ENCODE assay signal across 13 mouse cellular contexts in the genomic region with DNA sequence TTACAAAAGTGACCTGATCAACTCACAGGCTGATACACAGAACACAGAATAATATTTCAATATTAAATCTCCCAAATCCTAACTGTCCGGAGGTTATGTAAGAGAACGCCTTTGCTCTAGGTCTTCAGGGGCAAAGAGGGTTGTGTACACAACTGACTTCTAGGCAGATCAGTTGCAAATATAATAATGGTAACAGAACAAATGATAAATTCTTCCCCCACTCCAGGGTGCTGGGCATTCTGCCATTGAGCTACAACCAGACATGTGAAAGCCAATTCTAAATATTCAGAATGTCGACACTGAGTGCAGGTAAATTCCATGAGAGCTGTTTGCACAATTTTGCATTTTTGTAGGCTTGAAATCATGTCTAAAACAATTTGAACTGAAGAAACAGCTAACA. TPM values are rescaled to one million over a fixed set of nuclear protein-coding genes. Genes with fewer than 3 reads are reported as not detected.
DNase-seq lines count a peak whose midpoint lies in the region; TF ChIP-seq lines count a peak whose summit lies in the region.
"Had no signal": no experiment of that assay in that cellular context is flagged by ENCODE, and none has a peak within 500 bp of the region (broad histone marks: within the 10 kb centered on the region; RNA-seq: fewer than 3 reads in every experiment).

No protein-coding gene starts in this region.

- peak; percentile 37 for DNase-seq in adrenal gland, postnatal 14 days
- no peak for DNase-seq in adrenal gland, adult 8-10 months
- peak; percentile 10 to 26 for DNase-seq in layer of hippocampus, adult 2 months (ENCODE audit: low spot score in 2 of 2)
- no peak for DNase-seq in layer of hippocampus, adult 8-10 months (ENCODE audit: low spot score in 2 of 2)
- DNase-seq in cerebellum, postnatal 25 days = peak; percentile 72 to 83
- DNase-seq in lung, postnatal 25 days (ENCODE audit: low spot score) = peak; percentile 45
- no peak for DNase-seq in right cerebral cortex, postnatal 10 days (ENCODE audit: low spot score in 2 of 2)
- DNase-seq in frontal cortex, postnatal 36 days (ENCODE audit: low spot score in 2 of 2) = no peak
- DNase-seq: kidney, adult 2 months; lung, embryonic 14.5 days; midbrain, embryonic 14.5 days had no signal

- no peak for TF ChIP-seq CTCF in layer of hippocampus, adult 2 months (conservative IDR thresholded peaks at IDR 0.05)

- H3K27ac ChIP-seq in layer of hippocampus, adult 2 months = no peak overlapping the region
- H3K27ac ChIP-seq: hindbrain, embryonic 13.5 days; neural tube, embryonic 12.5 days had no signal

- no peak overlapping the region for H3K4me3 ChIP-seq in layer of hippocampus, adult 2 months
- H3K4me3 ChIP-seq: hindbrain, embryonic 13.5 days; neural tube, embryonic 12.5 days had no signal

RNA-seq across cellular contexts. Expression of a gene that starts 3.9 kb away (rescaled TPM):
- 627 and 648 TPM in 2 replicates for total RNA-seq in adrenal gland, postnatal 14 days (2021)
- total RNA-seq in adrenal gland, adult 8-10 months (2022) = 100 to 1,000 TPM; 633 to 794 (median 714) TPM
- 100 to 1,000 TPM; 447 to 470 TPM for total RNA-seq in layer of hippocampus, adult 2 months (2021)
- total RNA-seq in layer of hippocampus, adult 8-10 months (2022) = 100 to 1,000 TPM; 453 to 504 (median 482) TPM

Comparison
In these comparisons a context has a peak if more than half of its experiments do, and no peak if none do; other contexts are left out.
1. DNase-seq: peak in adrenal gland, postnatal 14 days (single experiment), layer of hippocampus, adult 2 months (2 of 2), cerebellum, postnatal 25 days (2 of 2) and lung, postnatal 25 days (single experiment); none in adrenal gland, adult 8-10 months (single experiment), layer of hippocampus, adult 8-10 months (0 of 2), right cerebral cortex, postnatal 10 days (0 of 2) and frontal cortex, postnatal 36 days (0 of 2).